Mouse (Mus musculus): ENCODE data around the gene Dusp18.
A peak's percentile ranks its signal among the peaks of the same experiment; 100 is the strongest.
"Not testable (repeated sequence)": the region's sequence is repeated elsewhere in the genome, so short reads cannot be mapped to it uniquely, and the experiment has no call there.

Dusp18 gene

GRCm38 (mm10) chr11:3893970-3894369 lies 1.1 kb upstream of the Dusp18 start:
- DNase-seq (ENCODE audit: low spot score in 2 of 2) = no peak

- no peak for DNase-seq (ENCODE audit: low spot score in 2 of 2)
Observed at GRCm38 (mm10) chr11:3895458-3895857, 418 bp downstream of the Dusp18 start.

GRCm38 (mm10) chr11:3895933-3896332 lies 893 bp downstream of the Dusp18 start:
- no peak for DNase-seq (ENCODE audit: low spot score in 2 of 2)

- no peak for DNase-seq (ENCODE audit: low spot score in 2 of 2)
Observed at GRCm38 (mm10) chr11:3900296-3900695, 5.3 kb downstream of the Dusp18 start.

- no peak for DNase-seq (ENCODE audit: low spot score in 2 of 2)
Observed at GRCm38 (mm10) chr11:3902516-3902915, 7.5 kb downstream of the Dusp18 start.

GRCm38 (mm10) chr11:3903046-3903445 lies 8.0 kb downstream of the Dusp18 start:
- no peak for DNase-seq (ENCODE audit: low spot score in 2 of 2)

GRCm38 (mm10) chr11:3904673-3905072 lies 9.6 kb downstream of the Dusp18 start:
- no peak for DNase-seq (ENCODE audit: low spot score in 2 of 2)

- no peak for DNase-seq (ENCODE audit: low spot score in 2 of 2)
Observed at GRCm38 (mm10) chr11:3905446-3905845, 10.4 kb downstream of the Dusp18 start.

- no peak for DNase-seq (ENCODE audit: low spot score in 2 of 2)
Observed at GRCm38 (mm10) chr11:3909236-3909635, 14.2 kb downstream of the Dusp18 start.

- no peak for DNase-seq (ENCODE audit: low spot score in 2 of 2)
Observed at GRCm38 (mm10) chr11:3910513-3911310, 15.7 kb downstream of the Dusp18 start.

GRCm38 (mm10) chr11:3911440-3911839 lies 16.4 kb downstream of the Dusp18 start:
- DNase-seq (ENCODE audit: low spot score in 2 of 2) = not testable (repeated sequence)

- DNase-seq (ENCODE audit: low spot score in 2 of 2) = no peak
Observed at GRCm38 (mm10) chr11:3912100-3912874, 17.2 kb downstream of the Dusp18 start.

GRCm38 (mm10) chr11:3912875-3913271 lies 17.8 kb downstream of the Dusp18 start:
- no peak for DNase-seq (ENCODE audit: low spot score in 2 of 2)

GRCm38 (mm10) chr11:3913316-3914108 lies 18.5 kb downstream of the Dusp18 start:
- DNase-seq (ENCODE audit: low spot score in 2 of 2) = peak; percentile 54 to 56

- DNase-seq (ENCODE audit: low spot score in 2 of 2) = peak; percentile 44 to 74
Observed at GRCm38 (mm10) chr11:3914109-3914840, 19.2 kb downstream of the Dusp18 start, which contains the start of gene Slc35e4. Slc35e4 (minus strand) TSS chr11:3914664.

GRCm38 (mm10) chr11:3918738-3919137 lies 23.7 kb downstream of the Dusp18 start:
- DNase-seq (ENCODE audit: low spot score in 2 of 2) = no peak

GRCm38 (mm10) chr11:3920476-3920875 lies 25.4 kb downstream of the Dusp18 start:
- DNase-seq (ENCODE audit: low spot score in 2 of 2) = no peak

- peak in 1 of 2 experiments; percentile 15 for DNase-seq (ENCODE audit: low spot score in 2 of 2)
Observed at GRCm38 (mm10) chr11:3921281-3921850, 26.3 kb downstream of the Dusp18 start.

- DNase-seq (ENCODE audit: low spot score in 2 of 2) = no peak
Observed at GRCm38 (mm10) chr11:3922115-3922514, 27.1 kb downstream of the Dusp18 start.

- no peak for DNase-seq (ENCODE audit: low spot score in 2 of 2)
Observed at GRCm38 (mm10) chr11:3922731-3923130, 27.7 kb downstream of the Dusp18 start.

- no peak for DNase-seq (ENCODE audit: low spot score in 2 of 2)
Observed at GRCm38 (mm10) chr11:3925916-3926315, 30.9 kb downstream of the Dusp18 start.
